Mouse (Mus musculus) thymus, adult 2 months (tissue): ENCODE data around the gene Med24. TPM values are rescaled to one million over a fixed set of nuclear protein-coding genes. Genes with fewer than 3 reads are reported as not detected.

Source experiments
- DNase-seq: peaks from one replicate; pipeline ENCODE4 v3.0.0; 2021
- H3K27ac ChIP-seq: fragments of 200-500 bp; 2 replicates; pipeline ENCODE4 v1.5.1; 2012; ENCODE audit warnings: low read length, control low read depth; ENCODE audit not compliant: control insufficient read depth, insufficient read depth
- H3K27me3 ChIP-seq: fragments of 200-500 bp; 2 replicates; pipeline ENCODE4 v1.6.1; 2012; ENCODE audit warnings: mild to moderate bottlenecking, low read length, moderate library complexity, mixed read lengths; ENCODE audit not compliant: control insufficient read depth, insufficient read depth
- H3K36me3 ChIP-seq: fragments of 200-500 bp; 2 replicates; pipeline ENCODE4 v1.6.1; 2012; ENCODE audit warnings: mild to moderate bottlenecking, low read length, moderate library complexity; ENCODE audit not compliant: control insufficient read depth, insufficient read depth
- H3K4me1 ChIP-seq: fragments of 200-500 bp; replicated peaks from 2 replicates; pipeline ENCODE4 v1.6.1; 2012; ENCODE audit warnings: low read length; ENCODE audit not compliant: control insufficient read depth, insufficient read depth
- H3K4me3 ChIP-seq: fragments of 200-500 bp; 2 replicates; pipeline ENCODE4 v1.5.1; 2012; ENCODE audit warnings: mild to moderate bottlenecking, low read length, control low read depth, moderate library complexity; ENCODE audit not compliant: control insufficient read depth, insufficient read depth
- CTCF ChIP-seq: fragments of 200-500 bp; IDR thresholded peaks from 2 replicates; pipeline ENCODE4 v1.5.1; 2012; ENCODE audit warnings: mild to moderate bottlenecking, control low read depth, low read length, moderate library complexity, borderline replicate concordance; ENCODE audit not compliant: control insufficient read depth, poor library complexity, insufficient read depth; ENCODE audit errors: extremely low read depth
- POLR2A ChIP-seq: fragments of 200-500 bp; IDR thresholded peaks from 2 replicates; pipeline ENCODE4 v1.6.1; 2012; ENCODE audit warnings: mild to moderate bottlenecking, low read length, control low read depth, moderate library complexity; ENCODE audit not compliant: control insufficient read depth, poor library complexity, insufficient read depth; ENCODE audit errors: extremely low read depth
- WGBS: fragments of 180-500 bp; shearing (Covaris S2); methylation state at CpG from one replicate; pipeline ENCODE4 v1.1.7; 2018; 5-methylcytosine and 5-hydroxymethylcytosine counted together
- polyA plus RNA-seq: library from polyadenylated mRNA; depleted of rRNA; stranded (reverse); fragments of >200 nt; gene quantifications from 2 replicates; pipeline ENCODE4 v1.2.3, GENCODE M21; 2012

Med24 gene
- polyA plus RNA-seq, 1 experiment = 179 TPM

DNA sequence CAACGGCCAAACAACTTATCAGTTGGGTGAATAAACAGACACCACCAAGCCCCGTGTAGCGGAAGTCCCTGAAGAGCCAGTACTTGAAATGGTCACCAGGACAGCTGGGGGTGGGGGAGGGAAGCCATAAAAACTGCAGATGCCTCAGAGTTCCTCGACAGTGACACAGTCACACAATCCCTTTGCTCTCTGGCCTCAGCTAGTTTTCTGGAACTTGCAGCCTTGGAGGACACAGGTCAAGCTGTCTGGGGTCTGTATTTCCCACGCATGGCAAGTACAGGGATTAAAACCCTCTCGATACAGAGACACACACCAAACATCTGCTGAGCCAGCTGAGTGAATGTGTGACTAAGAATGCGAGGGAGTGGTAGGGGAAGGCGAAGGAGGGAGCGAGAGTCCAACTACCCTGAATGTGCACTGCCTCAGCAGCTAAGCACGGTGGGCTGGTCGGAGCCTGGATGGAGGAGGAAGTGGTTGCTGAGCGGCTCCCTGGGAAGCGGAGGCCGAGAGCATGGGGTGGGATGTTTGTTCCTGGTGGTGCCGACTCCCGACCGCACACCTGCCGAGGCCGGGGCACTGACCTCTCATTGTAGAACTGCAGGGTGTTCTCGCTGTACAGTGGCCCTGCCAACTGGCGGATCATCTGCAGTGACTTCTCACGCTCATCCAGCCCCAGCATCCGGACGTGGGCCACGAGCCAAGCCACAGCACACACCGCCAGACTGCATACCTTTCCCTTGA lies 20.1 kb downstream of the Med24 start:
- H3K4me3 ChIP-seq = no peak overlapping the region
- no peaks in the 10 kb centered on the region for H3K27me3 ChIP-seq
- no peak overlapping the region for H3K27ac ChIP-seq
- WGBS = 23% methylated on average over 26 of the region's 26 CpGs
- no peak for DNase-seq
- H3K36me3 ChIP-seq = peaks cover 11% of the 10 kb centered on the region; the same call in 1 of the 2 replicates
- peaks cover 33% of the 10 kb centered on the region for H3K4me1 ChIP-seq
- TF ChIP-seq POLR2A (no peak), CTCF (no peak)

DNA sequence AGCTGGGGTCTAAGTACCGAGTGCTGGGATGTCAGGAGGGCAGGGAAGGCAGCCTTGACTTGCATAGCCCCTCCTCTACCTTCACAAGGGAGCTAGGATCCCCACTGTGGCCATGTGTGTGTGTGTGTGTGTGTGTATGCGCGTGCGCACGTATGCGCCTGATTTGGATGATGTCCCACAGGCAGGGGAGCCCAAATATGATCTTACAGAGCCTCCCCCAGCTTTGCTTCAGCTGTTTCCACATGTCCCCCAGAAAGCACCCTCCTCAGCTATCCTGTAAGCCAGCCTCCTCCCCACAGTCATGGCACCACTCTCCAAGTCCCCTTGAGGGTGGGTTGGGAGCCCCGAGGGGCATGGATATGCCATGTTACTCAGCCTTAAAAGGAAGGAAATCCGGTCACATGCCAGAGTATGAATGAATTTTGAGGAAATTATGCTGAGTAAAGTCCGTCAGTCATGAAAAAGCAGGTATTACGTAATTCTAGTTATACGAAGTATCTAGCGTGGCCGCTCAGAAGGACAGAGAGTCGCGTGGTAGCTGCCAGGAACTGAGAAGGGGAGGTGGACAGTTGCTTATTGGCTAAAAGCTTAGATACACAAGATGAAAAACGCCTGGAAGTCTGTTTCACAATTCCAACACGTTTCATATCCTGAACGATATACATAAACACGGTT lies 20.8 kb downstream of the Med24 start:
- H3K36me3 ChIP-seq = peaks cover 11% of the 10 kb centered on the region; the same call in 1 of the 2 replicates
- H3K4me1 ChIP-seq = peaks cover 27% of the 10 kb centered on the region
- no peak overlapping the region for H3K4me3 ChIP-seq
- H3K27me3 ChIP-seq = no peaks in the 10 kb centered on the region
- H3K27ac ChIP-seq = no peak overlapping the region
- DNase-seq = no peak
- TF ChIP-seq POLR2A (no peak), CTCF (no peak)
- 82% methylated on average over 19 of the region's 19 CpGs for WGBS

DNA sequence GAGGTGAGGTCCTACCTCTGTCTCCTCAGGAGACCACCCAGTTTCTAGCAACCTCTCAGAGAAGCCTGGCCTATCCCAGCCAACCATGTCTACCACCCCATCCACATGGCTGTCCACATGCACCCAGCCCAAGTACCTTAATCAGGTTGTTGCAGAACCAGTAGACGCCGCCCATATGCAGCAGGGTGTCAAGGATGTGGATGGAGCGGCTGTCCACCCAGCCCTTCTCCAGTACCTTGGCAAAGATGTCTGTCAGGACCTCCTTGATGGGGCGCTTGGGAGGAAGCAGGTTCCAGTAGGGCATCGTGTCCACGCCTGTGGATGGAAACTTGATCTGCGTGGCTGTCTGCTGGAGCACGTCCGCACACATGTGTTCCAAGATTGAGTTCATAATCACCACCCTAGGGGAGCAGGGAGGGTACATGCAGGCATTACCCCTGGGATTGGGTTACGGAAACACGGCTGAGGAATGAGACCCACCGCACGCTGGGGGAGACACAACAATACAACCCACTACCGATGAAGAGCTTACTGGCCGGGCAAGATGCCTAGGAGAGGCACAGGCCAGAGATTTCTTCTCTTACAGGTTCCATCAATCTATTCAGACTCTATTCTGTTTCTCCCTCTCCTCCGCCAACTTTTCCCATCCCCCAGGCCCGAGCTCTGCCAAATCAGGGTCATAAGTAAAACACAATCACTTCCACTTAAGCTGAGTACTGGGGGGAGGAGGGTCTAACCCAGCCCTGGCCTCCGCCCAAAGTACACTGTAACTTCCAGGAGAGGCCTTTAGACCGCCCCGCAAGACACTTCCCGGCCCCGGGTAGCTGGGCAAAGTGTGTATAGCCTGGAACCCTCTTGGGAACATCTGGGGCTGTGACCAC lies 21.6 kb downstream of the Med24 start:
- no peak for DNase-seq
- 95% methylated on average over 22 of the region's 22 CpGs for WGBS
- TF ChIP-seq CTCF (no peak), POLR2A (no peak)
- Histone ChIP-seq H3K27me3 (no peaks in the 10 kb centered on the region), H3K4me1 (peaks cover 22% of the 10 kb centered on the region), H3K27ac (no peak overlapping the region), H3K36me3 (peaks cover 11% of the 10 kb centered on the region; the same call in 1 of the 2 replicates), H3K4me3 (no peak overlapping the region)

DNA sequence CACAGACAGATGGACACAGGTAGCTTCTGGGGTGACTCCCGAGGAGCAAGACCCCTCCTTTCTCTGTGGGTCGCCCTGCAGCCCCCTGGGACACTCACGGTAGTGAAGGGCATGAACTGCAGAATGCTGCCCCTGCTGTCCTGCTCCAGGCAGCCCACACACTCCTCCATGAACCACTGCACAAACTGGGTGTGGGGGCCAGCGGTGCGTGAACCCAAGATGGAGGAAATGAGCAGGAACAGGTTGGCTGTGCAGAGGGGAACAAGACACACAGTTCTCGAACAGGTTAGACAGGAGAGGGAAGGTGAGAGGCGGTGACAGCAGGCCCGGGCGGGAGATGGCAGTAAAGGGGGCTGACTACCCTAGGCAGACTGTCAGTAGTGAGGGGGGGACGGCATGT lies 24.2 kb downstream of the Med24 start:
- Histone ChIP-seq H3K4me1 (peaks cover 11% of the 10 kb centered on the region), H3K27ac (no peak overlapping the region), H3K27me3 (no peaks in the 10 kb centered on the region), H3K36me3 (peaks cover 11% of the 10 kb centered on the region; the same call in 1 of the 2 replicates), H3K4me3 (no peak overlapping the region)
- WGBS = 95% methylated on average over 10 of the region's 10 CpGs
- no peak for DNase-seq
- TF ChIP-seq CTCF = no peak
- TF ChIP-seq POLR2A = no peak

DNA sequence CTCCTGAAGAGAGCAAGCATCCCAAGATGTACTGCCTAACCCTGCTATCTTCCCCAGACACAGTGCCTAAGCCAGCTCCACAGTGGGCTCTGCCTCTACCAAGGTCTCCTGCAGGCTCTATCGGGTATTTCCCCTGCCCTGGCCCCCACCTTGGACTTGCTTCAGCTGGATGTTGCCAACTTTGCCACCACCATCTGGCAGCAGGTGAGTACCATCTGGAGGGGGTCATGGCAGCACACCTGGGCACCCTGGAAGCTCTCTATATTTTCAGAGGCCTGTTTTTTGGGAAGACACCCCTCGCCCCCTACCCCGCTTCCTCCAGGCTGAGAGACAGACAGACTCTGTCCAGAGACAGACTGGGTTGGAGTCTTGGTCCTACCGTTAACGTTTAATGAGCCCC lies 26.9 kb downstream of the Med24 start:
- H3K36me3 ChIP-seq = peaks cover 11% of the 10 kb centered on the region; the same call in 1 of the 2 replicates
- TF ChIP-seq CTCF (no peak), POLR2A (no peak)
- no peak for DNase-seq
- H3K4me1 ChIP-seq = no peaks in the 10 kb centered on the region
- H3K27ac ChIP-seq = no peak overlapping the region
- 75% methylated on average over 5 of the region's 5 CpGs for WGBS
- H3K4me3 ChIP-seq = no peak overlapping the region
- H3K27me3 ChIP-seq = no peaks in the 10 kb centered on the region

DNA sequence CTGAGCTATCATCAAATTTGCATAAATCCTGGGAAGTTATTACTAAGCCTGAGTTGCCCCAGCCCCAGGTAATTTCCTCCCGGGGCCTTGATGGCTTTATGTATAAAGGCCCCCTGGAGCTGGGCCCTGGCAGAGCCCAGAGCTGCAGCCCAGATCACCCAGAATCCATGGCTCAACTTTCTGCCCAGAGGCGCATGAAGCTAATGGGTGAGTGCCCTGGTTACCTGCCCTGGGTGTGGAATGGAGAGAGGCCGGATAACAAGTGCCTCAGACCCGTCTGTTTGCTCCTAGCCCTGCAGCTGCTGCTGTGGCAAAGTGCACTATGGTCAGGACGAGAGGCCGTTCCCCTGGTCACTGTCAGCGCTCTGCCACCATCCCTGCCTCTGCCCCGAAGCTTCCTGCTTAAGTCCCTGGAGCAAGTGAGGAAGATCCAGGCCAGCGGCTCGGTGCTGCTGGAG lies 28.0 kb downstream of the Med24 start, which contains the start of gene Csf3:
Gene Csf3, plus strand, starts transcription at position 51 of the 458 bp plus-strand sequence.
- WGBS = 92% methylated on average over 10 of the region's 10 CpGs
- Histone ChIP-seq H3K27me3 (no peaks in the 10 kb centered on the region), H3K4me3 (no peak within 1 kb of the TSS), H3K36me3 (peaks cover 9% of the 10 kb centered on the region; the same call in 1 of the 2 replicates), H3K4me1 (no peaks in the 10 kb centered on the region), H3K27ac (no peak within 1 kb of the TSS)
- no peak for DNase-seq
- TF ChIP-seq CTCF (no peak), POLR2A (no peak)
